Mouse (Mus musculus): Measurements from ENCODE around the gene Plxnc1. TPM values are rescaled to one million over a fixed set of nuclear protein-coding genes. Genes with fewer than 3 reads are reported as not detected.

Gene Plxnc1
- polyA plus RNA-seq, 1 experiment from 2014 or later = 0.70 TPM

- Histone ChIP-seq H3K4me1 (replicated peaks; ENCODE audit: control insufficient read depth, insufficient read depth, low read length) (no peaks in the 10 kb centered on the region), H3K4me2 (replicated peaks; ENCODE audit: low read depth) (no peak overlapping the region), H3K27ac (ENCODE audit: low read depth, low read length) (no peak overlapping the region), H3K9me3 (ENCODE audit: control insufficient read depth) (no peaks in the 10 kb centered on the region), H3K9ac (ENCODE audit: low read depth, low read length) (no peak overlapping the region), H3K4me3 (ENCODE audit: low read depth, low read length) (no peak overlapping the region), H3K27me3 (replicated peaks; ENCODE audit: control insufficient read depth, insufficient read depth, low read length) (no peaks in the 10 kb centered on the region), H3K36me3 (ENCODE audit: control insufficient read depth, insufficient read depth) (no peaks in the 10 kb centered on the region)
- no peak for TF ChIP-seq CTCF (IDR thresholded peaks at IDR 0.05; ENCODE audit: low read depth)
- WGBS = 79% methylated on average over 9 of the region's 9 CpGs
- no peak for ATAC-seq
Observed at GRCm38 (mm10) chr10:94863251-94863650, 81.4 kb downstream of the Plxnc1 start.

GRCm38 (mm10) chr10:94860870-94861269 lies 83.8 kb downstream of the Plxnc1 start:
- no peak overlapping the region for H3K4me3 ChIP-seq (ENCODE audit: low read depth, low read length)
- ATAC-seq = no peak
- H3K9ac ChIP-seq (ENCODE audit: low read depth, low read length) = no peak overlapping the region
- H3K27ac ChIP-seq (ENCODE audit: low read depth, low read length) = no peak overlapping the region
- H3K4me2 ChIP-seq (replicated peaks; ENCODE audit: low read depth) = no peak overlapping the region
- no peaks in the 10 kb centered on the region for H3K36me3 ChIP-seq (ENCODE audit: control insufficient read depth, insufficient read depth)
- H3K4me1 ChIP-seq (replicated peaks; ENCODE audit: control insufficient read depth, insufficient read depth, low read length) = no peaks in the 10 kb centered on the region
- H3K27me3 ChIP-seq (replicated peaks; ENCODE audit: control insufficient read depth, insufficient read depth, low read length) = no peaks in the 10 kb centered on the region
- no peak for TF ChIP-seq CTCF (IDR thresholded peaks at IDR 0.05; ENCODE audit: low read depth)
- WGBS = 94% methylated on average over 4 of the region's 4 CpGs
- no peaks in the 10 kb centered on the region for H3K9me3 ChIP-seq (ENCODE audit: control insufficient read depth)

DNA sequence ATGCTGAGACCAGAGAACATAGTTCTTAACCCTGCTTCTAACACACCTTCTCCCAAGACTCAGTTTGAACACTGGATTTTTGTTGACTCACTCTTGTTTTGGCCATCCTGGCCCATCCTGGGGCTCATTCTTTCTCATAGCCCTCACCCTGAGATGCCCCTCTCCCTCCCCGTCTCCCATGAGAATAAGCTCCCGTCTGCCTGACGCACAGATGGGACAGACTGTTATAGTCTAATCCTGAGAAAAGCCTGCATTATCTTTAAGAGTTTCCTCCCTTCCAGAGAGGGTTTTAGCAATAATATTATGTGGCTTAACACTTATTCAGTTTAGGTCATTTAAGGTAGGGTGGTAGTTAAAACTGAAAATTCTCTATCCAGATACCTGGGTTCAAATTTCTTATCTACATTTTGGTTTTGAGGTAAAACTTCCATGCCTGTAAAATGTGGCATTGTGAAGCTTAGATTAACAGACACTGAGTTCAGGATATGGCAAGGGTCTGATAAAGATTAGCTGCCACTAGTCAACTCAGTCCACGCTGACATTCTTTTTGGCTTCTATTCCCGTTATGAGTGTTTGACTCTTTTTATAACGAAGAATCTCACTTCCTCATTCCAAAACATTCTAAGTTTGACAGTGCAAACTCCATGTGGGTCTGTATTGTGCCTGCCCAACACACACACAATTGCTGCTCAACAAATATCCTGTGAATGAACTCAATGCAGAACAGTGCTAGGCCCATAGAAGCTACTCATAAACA lies 86.2 kb downstream of the Plxnc1 start:
- ATAC-seq = no peak
- H3K4me2 ChIP-seq (replicated peaks; ENCODE audit: low read depth) = no peak overlapping the region
- H3K4me1 ChIP-seq (replicated peaks; ENCODE audit: control insufficient read depth, insufficient read depth, low read length) = no peaks in the 10 kb centered on the region
- H3K36me3 ChIP-seq (ENCODE audit: control insufficient read depth, insufficient read depth) = peaks cover 3% of the 10 kb centered on the region; the same call in 1 of the 2 replicates
- no peak for TF ChIP-seq CTCF (IDR thresholded peaks at IDR 0.05; ENCODE audit: low read depth)
- H3K27me3 ChIP-seq (replicated peaks; ENCODE audit: control insufficient read depth, insufficient read depth, low read length) = no peaks in the 10 kb centered on the region
- no peak overlapping the region for H3K27ac ChIP-seq (ENCODE audit: low read depth, low read length)
- no peak overlapping the region for H3K9ac ChIP-seq (ENCODE audit: low read depth, low read length)
- H3K9me3 ChIP-seq (ENCODE audit: control insufficient read depth) = no peaks in the 10 kb centered on the region
- no peak overlapping the region for H3K4me3 ChIP-seq (ENCODE audit: low read depth, low read length)
- WGBS = 83% methylated on average over 6 of the region's 6 CpGs

GRCm38 (mm10) chr10:94850565-94850964 lies 94.1 kb downstream of the Plxnc1 start:
- Histone ChIP-seq H3K36me3 (ENCODE audit: control insufficient read depth, insufficient read depth) (peaks cover 3% of the 10 kb centered on the region; the same call in 1 of the 2 replicates), H3K27ac (ENCODE audit: low read depth, low read length) (no peak overlapping the region), H3K4me3 (ENCODE audit: low read depth, low read length) (no peak overlapping the region), H3K9ac (ENCODE audit: low read depth, low read length) (no peak overlapping the region), H3K9me3 (ENCODE audit: control insufficient read depth) (no peaks in the 10 kb centered on the region), H3K4me1 (replicated peaks; ENCODE audit: control insufficient read depth, insufficient read depth, low read length) (no peaks in the 10 kb centered on the region), H3K4me2 (replicated peaks; ENCODE audit: low read depth) (no peak overlapping the region), H3K27me3 (replicated peaks; ENCODE audit: control insufficient read depth, insufficient read depth, low read length) (no peaks in the 10 kb centered on the region)
- ATAC-seq = no peak
- TF ChIP-seq CTCF (IDR thresholded peaks at IDR 0.05; ENCODE audit: low read depth) = no peak
- 13% methylated on average over 4 of the region's 4 CpGs for WGBS

DNA sequence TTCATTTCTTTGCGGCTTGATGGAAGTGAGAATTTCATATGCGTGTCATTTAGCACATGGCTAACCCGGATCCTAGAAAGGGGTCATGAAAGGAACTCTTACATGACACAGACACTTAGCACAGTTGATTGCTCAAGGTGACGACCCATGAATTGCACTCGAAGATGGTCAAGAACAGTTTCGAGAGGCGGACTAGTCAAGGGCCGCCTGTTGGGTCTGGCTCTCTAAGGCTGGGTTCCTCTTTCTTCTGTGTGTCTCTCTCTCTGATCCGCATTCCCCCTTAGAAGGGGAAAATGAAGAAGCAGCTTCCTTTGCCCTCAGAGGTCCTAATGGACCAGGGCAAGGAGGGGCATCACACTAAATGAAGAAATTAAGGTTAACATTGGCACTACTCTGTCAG lies 94.7 kb downstream of the Plxnc1 start:
- no peak for ATAC-seq
- no peak overlapping the region for H3K4me2 ChIP-seq (replicated peaks; ENCODE audit: low read depth)
- H3K36me3 ChIP-seq (ENCODE audit: control insufficient read depth, insufficient read depth) = peaks cover 3% of the 10 kb centered on the region; the same call in 1 of the 2 replicates
- no peak for TF ChIP-seq CTCF (IDR thresholded peaks at IDR 0.05; ENCODE audit: low read depth)
- H3K4me1 ChIP-seq (replicated peaks; ENCODE audit: control insufficient read depth, insufficient read depth, low read length) = no peaks in the 10 kb centered on the region
- 84% methylated on average over 9 of the region's 9 CpGs for WGBS
- H3K27ac ChIP-seq (ENCODE audit: low read depth, low read length) = no peak overlapping the region
- H3K9ac ChIP-seq (ENCODE audit: low read depth, low read length) = no peak overlapping the region
- H3K9me3 ChIP-seq (ENCODE audit: control insufficient read depth) = no peaks in the 10 kb centered on the region
- H3K4me3 ChIP-seq (ENCODE audit: low read depth, low read length) = no peak overlapping the region
- no peaks in the 10 kb centered on the region for H3K27me3 ChIP-seq (replicated peaks; ENCODE audit: control insufficient read depth, insufficient read depth, low read length)

DNA sequence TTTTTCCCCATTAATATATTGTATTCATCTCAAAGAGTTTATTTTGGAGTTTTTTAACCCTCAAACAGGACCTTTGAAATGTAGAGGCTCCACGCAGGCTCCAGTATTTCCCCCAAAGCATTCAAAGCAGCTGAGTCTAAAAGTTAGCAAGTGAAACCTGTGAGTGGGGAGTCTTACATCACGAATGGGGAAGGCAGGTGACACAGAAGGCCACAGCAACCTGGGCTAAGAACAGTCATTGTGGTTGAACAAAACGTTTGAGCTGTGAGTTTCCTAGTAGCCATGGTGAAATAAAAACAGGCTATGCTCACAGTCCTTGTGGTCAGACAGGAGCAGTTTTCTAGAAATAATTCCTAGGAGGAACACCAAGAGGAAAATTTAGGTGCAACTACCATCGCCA lies 95.3 kb downstream of the Plxnc1 start:
- ATAC-seq = no peak
- 76% methylated on average over 4 of the region's 4 CpGs for WGBS
- no peak overlapping the region for H3K4me3 ChIP-seq (ENCODE audit: low read depth, low read length)
- no peaks in the 10 kb centered on the region for H3K27me3 ChIP-seq (replicated peaks; ENCODE audit: control insufficient read depth, insufficient read depth, low read length)
- H3K4me1 ChIP-seq (replicated peaks; ENCODE audit: control insufficient read depth, insufficient read depth, low read length) = no peaks in the 10 kb centered on the region
- H3K4me2 ChIP-seq (replicated peaks; ENCODE audit: low read depth) = no peak overlapping the region
- no peaks in the 10 kb centered on the region for H3K9me3 ChIP-seq (ENCODE audit: control insufficient read depth)
- H3K36me3 ChIP-seq (ENCODE audit: control insufficient read depth, insufficient read depth) = peaks cover 3% of the 10 kb centered on the region; the same call in 1 of the 2 replicates
- H3K27ac ChIP-seq (ENCODE audit: low read depth, low read length) = no peak overlapping the region
- no peak overlapping the region for H3K9ac ChIP-seq (ENCODE audit: low read depth, low read length)
- TF ChIP-seq CTCF (IDR thresholded peaks at IDR 0.05; ENCODE audit: low read depth) = no peak
